Mouse (Mus musculus) megakaryocyte, embryonic 14.5 days (primary cell): ENCODE measurements at regions not wholly inside any gene's neighbourhood (a gene's known extent, or its start where the extent isn't known, plus 50 kb on each side); places are given as distances from the start of the nearest gene placed in this dataset.

Experiments used
- FLI1 ChIP-seq: IDR thresholded peaks from 2 replicates; pipeline ENCODE4 v1.6.1; 2012; ENCODE audit warnings: low read length, inconsistent platforms, mixed read lengths
- GATA1 ChIP-seq: IDR thresholded peaks from 3 replicates; pipeline ENCODE4 v1.6.1; 2012; ENCODE audit warnings: mixed read lengths, low read length, inconsistent platforms, borderline replicate concordance

GRCm38 (mm10) chr15:95715941-95716340, 60.2 kb upstream of the Dbx2 start:
- TF ChIP-seq GATA1 (no peak), FLI1 (no peak)
